Mouse (Mus musculus) stomach, postnatal 0 days (tissue): ENCODE data around the gene Zfp219. TPM values are rescaled to one million over a fixed set of nuclear protein-coding genes. Genes with fewer than 3 reads are reported as not detected.

ENCODE experiments used
- ATAC-seq: fragments of 200-750 bp; cut with Nextera tagmentation; 2 replicates; pipeline ENCODE4 v1.8.0; 2017; ENCODE audit not compliant: low FRiP score, low TSS enrichment
- DNase-seq: peaks from one replicate; pipeline ENCODE4 v3.0.0-alpha.2; 2016; ENCODE audit warnings: low spot score
- H3K27ac ChIP-seq: fragments of 300-500 bp; sonication (generic); replicated peaks from 2 replicates; pipeline ENCODE4 v1.5.1; 2014; ENCODE audit warnings: mild to moderate bottlenecking, control low read depth
- H3K27me3 ChIP-seq: fragments of 300-500 bp; sonication (generic); 2 replicates; pipeline ENCODE4 v1.6.1; 2014; ENCODE audit warnings: low read length; ENCODE audit not compliant: control insufficient read depth, insufficient read depth
- H3K36me3 ChIP-seq: fragments of 300-500 bp; sonication (generic); 2 replicates; pipeline ENCODE4 v1.6.1; 2014; ENCODE audit warnings: low read length, mixed read lengths; ENCODE audit not compliant: control insufficient read depth, insufficient read depth
- H3K4me1 ChIP-seq: fragments of 300-500 bp; sonication (generic); replicated peaks from 2 replicates; pipeline ENCODE4 v1.6.1; 2014; ENCODE audit warnings: antibody characterized with exemption; ENCODE audit not compliant: control insufficient read depth, insufficient read depth
- H3K4me2 ChIP-seq: fragments of 300-500 bp; sonication (generic); replicated peaks from 2 replicates; pipeline ENCODE4 v1.6.1; 2014; ENCODE audit warnings: low read depth, mild to moderate bottlenecking, control low read depth, moderate library complexity
- H3K4me3 ChIP-seq: fragments of 300-500 bp; sonication (generic); 2 replicates; pipeline ENCODE4 v1.5.1; 2014; ENCODE audit warnings: low read depth, low read length, control low read depth
- H3K9ac ChIP-seq: fragments of 300-500 bp; sonication (generic); 2 replicates; pipeline ENCODE4 v1.6.1; 2014; ENCODE audit warnings: mild to moderate bottlenecking, low read length, control low read depth, mixed read lengths
- H3K9me3 ChIP-seq: fragments of 300-500 bp; sonication (generic); 2 replicates; pipeline ENCODE4 v1.6.1; 2016; ENCODE audit warnings: low read length; ENCODE audit not compliant: control insufficient read depth
- CTCF ChIP-seq: IDR thresholded peaks from 2 replicates; pipeline ENCODE4 v1.5.1; 2016; ENCODE audit warnings: antibody characterized with exemption, low read depth, mild to moderate bottlenecking, moderate library complexity
- EP300 ChIP-seq: optimal IDR thresholded peaks from 2 replicates; pipeline ENCODE3; 2016; ENCODE audit warnings: antibody characterized with exemption
- WGBS: fragments of 180-500 bp; shearing (Covaris S2); extraction: QIAGEN DNeasy Blood & Tissue Kit; methylation state at CpG from one replicate; pipeline ENCODE4 v1.1.7; 2014; 5-methylcytosine and 5-hydroxymethylcytosine counted together
- polyA plus RNA-seq: library from polyadenylated mRNA; unstranded; fragments of >200 nt; fragmentation: Nextera tagmentation; extraction: Ambion mirVana; gene quantifications from 2 replicates; pipeline ENCODE4 v1.2.1, GENCODE M21; 2015

Gene Zfp219
- polyA plus RNA-seq, 1 experiment from 2014 or later, result 18.1 TPM

DNA sequence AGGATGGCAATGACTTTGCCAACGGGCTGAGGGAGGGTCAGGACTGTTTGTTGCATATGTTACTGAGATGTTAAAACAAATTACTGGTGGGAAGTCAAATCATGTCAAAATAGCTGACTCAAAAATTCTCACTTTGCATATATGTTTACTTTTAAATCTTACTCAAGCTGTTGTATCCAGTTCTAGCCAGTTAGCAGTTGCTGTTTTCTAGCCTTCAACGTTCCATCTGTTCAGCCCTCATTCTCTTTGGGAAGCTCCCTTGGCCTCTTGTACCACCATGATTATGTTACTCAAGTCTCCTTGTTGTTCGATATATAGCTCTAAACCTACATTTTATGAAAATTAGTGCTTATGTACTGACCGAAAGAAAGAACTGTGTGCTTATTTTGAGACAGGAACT is 5.8 kb upstream of the Zfp219 start:
- H3K9ac ChIP-seq, result no peak overlapping the region
- no peak for DNase-seq
- no peaks in the 10 kb centered on the region for H3K9me3 ChIP-seq
- H3K4me1 ChIP-seq, result no peaks in the 10 kb centered on the region
- TF ChIP-seq EP300, result no peak
- no peak for TF ChIP-seq CTCF
- ATAC-seq, result no peak
- no peaks in the 10 kb centered on the region for H3K36me3 ChIP-seq
- no peaks in the 10 kb centered on the region for H3K27me3 ChIP-seq
- H3K4me3 ChIP-seq, result no peak overlapping the region
- WGBS, result 78% methylated on average over 4 of the region's 4 CpGs
- no peak overlapping the region for H3K4me2 ChIP-seq
- no peak overlapping the region for H3K27ac ChIP-seq

DNA sequence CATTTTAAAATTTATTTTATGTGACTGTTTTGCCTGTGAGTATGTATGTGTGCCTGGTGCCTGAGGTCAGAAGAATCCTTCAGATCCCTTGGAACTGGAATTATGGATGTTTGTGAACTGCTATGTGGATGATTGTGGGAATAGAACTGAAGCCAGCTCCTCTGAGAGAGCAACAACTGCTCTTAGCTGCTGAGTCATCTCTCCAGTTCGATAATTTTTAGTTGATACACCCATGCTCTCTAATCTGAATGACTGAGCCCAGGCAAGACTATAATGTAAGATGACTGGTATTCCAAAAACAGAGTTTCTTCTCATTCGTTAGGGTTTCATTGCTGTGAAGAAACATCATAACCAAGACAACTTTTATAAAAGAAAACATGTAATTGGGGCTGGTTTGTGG is 3.6 kb upstream of the Zfp219 start:
- no peaks in the 10 kb centered on the region for H3K36me3 ChIP-seq
- H3K27me3 ChIP-seq, result no peaks in the 10 kb centered on the region
- no peak overlapping the region for H3K4me3 ChIP-seq
- no peaks in the 10 kb centered on the region for H3K4me1 ChIP-seq
- ATAC-seq, result no peak
- H3K9ac ChIP-seq, result no peak overlapping the region
- 71% methylated on average over 2 of the region's 2 CpGs for WGBS
- DNase-seq, result no peak
- no peak overlapping the region for H3K27ac ChIP-seq
- no peaks in the 10 kb centered on the region for H3K9me3 ChIP-seq
- TF ChIP-seq EP300 (no peak), CTCF (no peak)
- no peak overlapping the region for H3K4me2 ChIP-seq

DNA sequence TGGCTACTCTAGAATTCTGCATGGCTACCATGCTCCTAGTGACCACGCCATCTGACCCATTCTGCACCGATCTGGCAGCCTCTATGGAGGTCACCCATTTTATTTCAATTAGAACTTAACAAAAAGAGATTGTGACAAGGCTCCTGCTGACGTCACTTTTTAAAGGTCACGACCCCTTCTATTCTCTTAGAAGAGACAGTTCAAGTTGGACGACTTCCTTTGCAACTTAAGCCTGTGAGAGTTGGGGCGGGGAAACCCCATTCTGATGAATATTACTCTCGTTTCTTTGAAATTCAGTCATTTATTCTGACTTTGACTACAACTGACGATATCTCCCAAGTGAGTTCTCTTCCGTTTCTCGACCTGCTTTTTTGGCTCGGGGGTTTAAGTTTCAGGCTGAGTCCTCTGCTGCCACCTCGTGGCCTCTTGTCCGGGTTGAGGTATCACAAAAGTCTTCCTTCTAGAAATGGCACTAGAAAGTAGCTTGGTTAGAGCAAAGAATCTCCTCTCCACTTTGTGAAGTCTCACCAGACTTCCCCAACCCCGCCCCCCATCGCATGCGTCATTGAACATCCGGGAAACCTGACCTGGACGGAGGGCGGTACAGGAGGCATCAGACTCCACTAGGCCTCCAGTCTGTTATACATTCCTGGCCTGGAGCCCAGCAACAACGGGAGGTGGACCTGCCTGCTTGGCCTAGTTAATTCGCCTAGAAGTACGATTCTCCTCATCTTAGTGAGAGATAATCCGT is 2.4 kb upstream of the Zfp219 start:
- H3K9ac ChIP-seq, result peak overlapping the region; percentile 35
- peak; percentile 86 for TF ChIP-seq CTCF
- TF ChIP-seq EP300, result peak; percentile 1
- ATAC-seq, result peak; percentile 59
- H3K4me1 ChIP-seq, result 0 out of 2 replicates have a peak, but pooled peaks cover 3% of the 10 kb centered on the region
- WGBS, result 6% methylated on average over 23 of the region's 23 CpGs
- peak; percentile 94 for DNase-seq
- H3K4me2 ChIP-seq, result peak overlapping the region; percentile 51
- no peaks in the 10 kb centered on the region for H3K27me3 ChIP-seq
- peak overlapping the region; percentile 26 for H3K4me3 ChIP-seq
- no peaks in the 10 kb centered on the region for H3K9me3 ChIP-seq
- H3K27ac ChIP-seq, result peak overlapping the region; percentile 74
- no peaks in the 10 kb centered on the region for H3K36me3 ChIP-seq

DNA sequence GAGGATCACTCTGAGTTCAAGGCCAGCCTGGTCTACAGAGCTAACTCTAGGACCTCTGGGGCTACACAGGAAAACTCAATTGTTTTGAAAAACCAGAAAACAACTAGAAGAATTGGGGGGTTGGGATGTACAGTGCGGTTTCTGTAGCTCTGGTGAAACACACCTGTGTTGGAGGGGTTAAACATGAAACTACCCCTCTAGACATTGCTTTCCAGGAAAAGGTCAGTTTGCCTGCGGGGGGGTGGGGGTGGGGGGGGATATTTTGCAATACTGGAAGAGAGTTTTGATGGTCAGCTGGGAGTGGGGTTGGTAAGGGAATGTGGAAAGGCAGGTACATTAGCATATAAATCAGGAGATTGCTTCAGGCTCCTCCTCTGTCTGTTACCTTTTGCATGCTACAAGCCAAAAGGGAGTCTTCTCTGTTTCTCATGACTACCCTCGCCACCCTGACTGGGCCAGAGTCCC is 1.7 kb upstream of the Zfp219 start:
- no peak overlapping the region; the same call in 1 of the 2 replicates for H3K4me3 ChIP-seq
- no peak overlapping the region for H3K9ac ChIP-seq

DNA sequence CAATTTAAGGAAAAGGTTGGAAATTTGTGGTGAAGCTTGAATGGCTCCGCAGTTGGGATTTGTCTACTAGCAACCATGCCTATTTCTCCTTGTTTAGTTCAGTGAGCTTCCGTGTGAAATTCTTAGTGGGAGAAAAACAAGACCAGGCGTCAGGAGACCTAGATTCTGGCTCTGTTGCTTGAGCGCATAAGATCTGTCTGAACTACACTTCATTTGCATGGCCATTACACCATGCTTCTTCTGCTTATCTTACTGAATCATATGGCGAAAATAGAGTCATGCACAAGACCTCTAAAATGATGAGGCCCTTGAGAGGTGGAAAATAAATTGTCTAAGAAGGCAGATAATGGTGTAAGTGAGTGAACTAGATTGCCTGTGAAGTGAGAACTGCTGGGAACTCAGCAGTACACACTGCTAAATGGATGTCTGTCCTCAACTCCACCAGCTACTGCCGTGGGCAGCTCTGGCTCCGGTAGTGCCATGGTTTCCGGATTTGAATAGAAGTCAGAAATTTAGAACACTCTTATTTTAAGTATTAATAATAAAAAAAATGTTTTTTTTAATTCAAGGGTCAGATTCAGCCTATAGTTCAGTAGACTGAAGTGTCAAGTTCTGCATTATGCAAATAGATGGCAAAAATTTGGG is 1.2 kb upstream of the Zfp219 start:
- Histone ChIP-seq H3K4me2 (no peak overlapping the region), H3K36me3 (no peaks in the 10 kb centered on the region), H3K4me3 (no peak overlapping the region), H3K9ac (no peak overlapping the region), H3K9me3 (no peaks in the 10 kb centered on the region), H3K27ac (no peak overlapping the region), H3K27me3 (no peaks in the 10 kb centered on the region), H3K4me1 (0 out of 2 replicates have a peak, but pooled peaks cover 3% of the 10 kb centered on the region)
- TF ChIP-seq EP300 (no peak), CTCF (no peak)
- ATAC-seq (no peak), DNase-seq (no peak)
- WGBS, result 89% methylated on average over 8 of the region's 8 CpGs

More for the DNA sequence above, 1.7 kb upstream of the Zfp219 start:
- Histone ChIP-seq H3K27me3 (no peaks in the 10 kb centered on the region), H3K36me3 (no peaks in the 10 kb centered on the region), H3K4me2 (peak overlapping the region; percentile 51), H3K27ac (peak overlapping the region; percentile 74), H3K4me1 (0 out of 2 replicates have a peak, but pooled peaks cover 3% of the 10 kb centered on the region), H3K9me3 (no peaks in the 10 kb centered on the region)
- DNase-seq (no peak), ATAC-seq (no peak)
- no peak for TF ChIP-seq EP300
- no peak for TF ChIP-seq CTCF
- WGBS, result 60% methylated on average over 3 of the region's 3 CpGs

DNA sequence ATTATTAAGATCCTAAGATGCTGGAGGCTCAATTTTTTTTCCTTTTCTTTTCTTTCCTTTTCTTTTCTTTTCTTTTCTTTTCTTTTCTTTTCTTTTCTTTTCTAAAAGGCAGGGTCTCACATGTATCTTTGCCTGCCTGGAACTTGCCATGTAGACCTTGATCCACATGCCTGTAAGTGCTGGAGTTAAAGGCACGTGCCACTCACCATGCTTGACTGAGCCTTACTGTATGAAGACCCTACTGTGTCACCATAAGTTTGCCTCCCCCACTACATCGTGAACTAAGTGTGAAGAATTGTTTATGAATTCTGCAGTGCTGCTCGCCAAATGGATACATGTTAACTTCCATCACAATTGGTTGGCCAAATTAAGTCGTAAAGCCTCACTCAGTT is 601 bp upstream of the Zfp219 start:
- ATAC-seq (no peak), DNase-seq (no peak)
- H3K4me1 ChIP-seq, result peaks cover 4% of the 10 kb centered on the region; the same call in 1 of the 2 replicates
- H3K9ac ChIP-seq, result no peak overlapping the region
- no peak overlapping the region; the same call in 1 of the 2 replicates for H3K4me2 ChIP-seq
- H3K36me3 ChIP-seq, result no peaks in the 10 kb centered on the region
- H3K27ac ChIP-seq, result peak overlapping the region; percentile 100
- H3K4me3 ChIP-seq, result no peak overlapping the region
- no peak for TF ChIP-seq CTCF
- TF ChIP-seq EP300, result no peak
- no peaks in the 10 kb centered on the region for H3K27me3 ChIP-seq
- WGBS, result 46% methylated on average over 4 of the region's 4 CpGs
- no peaks in the 10 kb centered on the region for H3K9me3 ChIP-seq
